Mouse (Mus musculus): ENCODE results near the gene Mrpl3.

DNA sequence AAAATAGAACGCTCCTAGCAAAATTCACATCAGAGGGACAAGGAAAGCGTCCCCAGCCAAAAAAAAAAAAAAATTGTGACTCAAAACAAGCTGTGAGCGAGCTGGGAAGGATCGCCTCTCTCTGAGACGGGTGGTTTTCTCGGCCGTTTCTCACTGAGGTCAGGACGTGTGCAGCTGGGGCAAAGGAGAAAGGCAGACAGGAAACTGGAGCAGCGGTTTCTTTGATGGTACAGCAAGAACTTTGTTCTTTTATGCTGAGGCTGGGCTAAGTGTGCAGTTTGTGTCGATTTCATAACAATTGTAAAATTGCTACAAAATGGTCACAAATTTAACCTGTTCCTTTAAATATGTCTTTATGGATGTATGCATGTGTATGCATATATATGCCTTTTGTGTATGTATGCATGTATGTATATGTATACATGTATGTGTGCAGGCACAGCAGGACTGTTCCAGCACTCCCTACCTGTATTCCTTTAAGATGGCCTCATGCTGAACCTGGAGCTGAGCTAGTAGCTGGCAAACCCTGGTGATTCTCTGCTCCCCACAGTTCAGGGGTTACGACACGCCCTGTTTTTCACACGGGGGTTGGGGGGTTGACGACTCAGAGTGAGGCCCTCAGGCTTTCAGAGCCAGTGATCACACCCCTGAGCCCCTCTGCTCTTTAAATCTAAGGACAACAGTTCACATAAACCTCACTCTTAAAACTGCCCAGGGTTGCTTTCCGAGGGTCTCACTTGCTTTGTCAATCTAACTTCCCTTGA, 48.0 kb downstream of the Mrpl3 start:
- TF ChIP-seq CTCF (IDR thresholded peaks at IDR 0.05) (no peak), EP300 (IDR thresholded peaks at IDR 0.05) (no peak)
